Mouse (Mus musculus): ENCODE measurements at regions not wholly inside any gene's neighbourhood (a gene's known extent, or its start where the extent isn't known, plus 50 kb on each side); places are given as distances from the start of the nearest gene placed in this dataset.

- TF ChIP-seq MYOD1 (IDR thresholded peaks at IDR 0.05; ENCODE audit: control insufficient read depth, insufficient read length, low read depth) (no peak), CTCF (IDR thresholded peaks at IDR 0.05; ENCODE audit: control insufficient read depth, insufficient read depth, insufficient read length) (no peak), USF1 (IDR thresholded peaks at IDR 0.05; ENCODE audit: low read depth) (no peak), MYOG (IDR thresholded peaks at IDR 0.05; ENCODE audit: control insufficient read depth, extremely low read depth, insufficient read length) (no peak), CEBPB (IDR thresholded peaks at IDR 0.05; ENCODE audit: low read depth) (no peak)
Observed at GRCm38 (mm10) chr13:44558491-44559177, 170.6 kb upstream of the Jarid2 start.

Measured in C2C12 (cell line).